Mouse (Mus musculus) C2C12 (cell line): ENCODE results near the gene Dnajc12.

Experiments used
- CEBPB ChIP-seq: IDR thresholded peaks from one replicate; pipeline ENCODE4 v1.6.1; 2011; ENCODE audit warnings: low read depth, mild to moderate bottlenecking, control low read depth, moderate library complexity
- CTCF ChIP-seq: IDR thresholded peaks from one replicate; pipeline ENCODE4 v1.5.1; 2011; ENCODE audit not compliant: control insufficient read depth, insufficient read depth, insufficient read length
- MYOD1 ChIP-seq: IDR thresholded peaks from one replicate; pipeline ENCODE4 v1.6.1; 2011; ENCODE audit warnings: low read depth; ENCODE audit not compliant: control insufficient read depth, insufficient read length
- MYOG ChIP-seq: IDR thresholded peaks from one replicate; pipeline ENCODE4 v1.6.1; 2011; ENCODE audit not compliant: control insufficient read depth, insufficient read length; ENCODE audit errors: extremely low read depth
- USF1 ChIP-seq: IDR thresholded peaks from one replicate; pipeline ENCODE4 v1.6.1; 2011; ENCODE audit warnings: low read depth, mild to moderate bottlenecking, control low read depth, moderate library complexity

GRCm38 (mm10) chr10:63412756-63413155, 30.5 kb downstream of the Dnajc12 start:
- TF ChIP-seq CTCF (no peak), CEBPB (no peak), MYOG (no peak), USF1 (no peak), MYOD1 (no peak)
